Mouse (Mus musculus): ENCODE results near the gene Yif1b. TPM values are rescaled to one million over a fixed set of nuclear protein-coding genes. Genes with fewer than 3 reads are reported as not detected.

Yif1b gene
- polyA plus RNA-seq, 1 experiment from 2014 or later, result 133 TPM

- 70% methylated on average over 4 of the region's 4 CpGs for WGBS
- no peak for ATAC-seq (ENCODE audit: borderline replicate concordance, extremely low read depth, low FRiP score, low TSS enrichment)
- H3K4me2 ChIP-seq, result no peak overlapping the region
- H3K27me3 ChIP-seq, result peaks cover 27% of the 10 kb centered on the region
- H3K36me3 ChIP-seq, result no peaks in the 10 kb centered on the region
- no peaks in the 10 kb centered on the region for H3K9me3 ChIP-seq
- peaks cover 21% of the 10 kb centered on the region for H3K4me1 ChIP-seq
- H3K4me3 ChIP-seq, result no peak overlapping the region
- no peak overlapping the region for H3K27ac ChIP-seq
- no peak overlapping the region for H3K9ac ChIP-seq
Measured at GRCm38 (mm10) chr7:29283876-29284275, 45.7 kb downstream of the Yif1b start.

- H3K36me3 ChIP-seq, result no peaks in the 10 kb centered on the region
- no peak overlapping the region for H3K4me3 ChIP-seq
- no peak for ATAC-seq (ENCODE audit: borderline replicate concordance, extremely low read depth, low FRiP score, low TSS enrichment)
- peaks cover 21% of the 10 kb centered on the region for H3K4me1 ChIP-seq
- peaks cover 27% of the 10 kb centered on the region for H3K27me3 ChIP-seq
- H3K27ac ChIP-seq, result no peak overlapping the region
- no peaks in the 10 kb centered on the region for H3K9me3 ChIP-seq
- WGBS, result 88% methylated on average over 6 of the region's 6 CpGs
- no peak overlapping the region for H3K9ac ChIP-seq
- no peak overlapping the region for H3K4me2 ChIP-seq
Measured at GRCm38 (mm10) chr7:29284523-29284922, 46.4 kb downstream of the Yif1b start.

GRCm38 (mm10) chr7:29287481-29287880 is 49.4 kb downstream of the Yif1b start:
- Histone ChIP-seq H3K4me3 (no peak overlapping the region), H3K27me3 (peaks cover 4% of the 10 kb centered on the region), H3K36me3 (no peaks in the 10 kb centered on the region), H3K27ac (no peak overlapping the region), H3K9me3 (no peaks in the 10 kb centered on the region), H3K9ac (no peak overlapping the region), H3K4me2 (no peak overlapping the region), H3K4me1 (peaks cover 27% of the 10 kb centered on the region)
- WGBS, result 80% methylated on average over 7 of the region's 7 CpGs
- ATAC-seq (ENCODE audit: borderline replicate concordance, extremely low read depth, low FRiP score, low TSS enrichment), result no peak

- Histone ChIP-seq H3K9ac (no peak overlapping the region), H3K9me3 (no peaks in the 10 kb centered on the region), H3K36me3 (no peaks in the 10 kb centered on the region), H3K4me3 (no peak overlapping the region), H3K4me1 (peaks cover 30% of the 10 kb centered on the region), H3K27me3 (no peaks in the 10 kb centered on the region), H3K27ac (no peak overlapping the region), H3K4me2 (no peak overlapping the region)
- 44% methylated on average over 2 of the region's 2 CpGs for WGBS
- ATAC-seq (ENCODE audit: borderline replicate concordance, extremely low read depth, low FRiP score, low TSS enrichment), result no peak
Measured at GRCm38 (mm10) chr7:29288079-29288478, 50.0 kb downstream of the Yif1b start.

GRCm38 (mm10) chr7:29288942-29289638 is 51.0 kb downstream of the Yif1b start, which contains the start of gene Ppp1r14a:
TSS of gene Ppp1r14a (plus strand) at chr7:29289308.
- WGBS, result under 1% methylated on average over 59 of the region's 59 CpGs
- H3K9ac ChIP-seq, result peak within 1 kb of the TSS; percentile 64
- H3K4me3 ChIP-seq, result peak within 1 kb of the TSS; percentile 56
- no peaks in the 10 kb centered on the region for H3K36me3 ChIP-seq
- ATAC-seq (ENCODE audit: borderline replicate concordance, extremely low read depth, low FRiP score, low TSS enrichment), result peak; percentile 21
- H3K27me3 ChIP-seq, result no peaks in the 10 kb centered on the region
- peak within 1 kb of the TSS; percentile 86 for H3K4me2 ChIP-seq
- peak within 1 kb of the TSS; percentile 95 for H3K27ac ChIP-seq
- H3K4me1 ChIP-seq, result peaks cover 38% of the 10 kb centered on the region
- H3K9me3 ChIP-seq, result no peaks in the 10 kb centered on the region

GRCm38 (mm10) chr7:29289856-29290255 is 51.7 kb downstream of the Yif1b start:
- peak overlapping the region; percentile 95 for H3K27ac ChIP-seq
- H3K4me2 ChIP-seq, result peak overlapping the region; percentile 86
- H3K4me3 ChIP-seq, result peak overlapping the region; percentile 56
- H3K9ac ChIP-seq, result peak overlapping the region; percentile 64
- peaks cover 38% of the 10 kb centered on the region for H3K4me1 ChIP-seq
- 46% methylated on average over 6 of the region's 6 CpGs for WGBS
- H3K9me3 ChIP-seq, result no peaks in the 10 kb centered on the region
- H3K27me3 ChIP-seq, result no peaks in the 10 kb centered on the region
- peak; percentile 78 for ATAC-seq (ENCODE audit: borderline replicate concordance, extremely low read depth, low FRiP score, low TSS enrichment)
- no peaks in the 10 kb centered on the region for H3K36me3 ChIP-seq

- Histone ChIP-seq H3K4me1 (peaks cover 38% of the 10 kb centered on the region), H3K4me3 (peak overlapping the region; percentile 56)
- WGBS, result 32% methylated on average over 11 of the region's 11 CpGs
Measured at GRCm38 (mm10) chr7:29290691-29291485, 52.8 kb downstream of the Yif1b start.

GRCm38 (mm10) chr7:29291616-29292457 is 53.7 kb downstream of the Yif1b start:
- peak overlapping the region; percentile 47 for H3K9ac ChIP-seq
- no peaks in the 10 kb centered on the region for H3K27me3 ChIP-seq
- 12% methylated on average over 7 of the region's 7 CpGs for WGBS
- H3K4me2 ChIP-seq, result peak overlapping the region; percentile 86
- peak overlapping the region; percentile 56 for H3K4me3 ChIP-seq
- peak overlapping the region; percentile 95 for H3K27ac ChIP-seq
- peaks cover 38% of the 10 kb centered on the region for H3K4me1 ChIP-seq
- H3K36me3 ChIP-seq, result no peaks in the 10 kb centered on the region
- no peak for ATAC-seq (ENCODE audit: borderline replicate concordance, extremely low read depth, low FRiP score, low TSS enrichment)
- H3K9me3 ChIP-seq, result no peaks in the 10 kb centered on the region

More at GRCm38 (mm10) chr7:29290691-29291485, 52.8 kb downstream of the Yif1b start:
- Histone ChIP-seq H3K9me3 (no peaks in the 10 kb centered on the region), H3K9ac (peak overlapping the region; percentile 47), H3K36me3 (no peaks in the 10 kb centered on the region), H3K27ac (peak overlapping the region; percentile 95), H3K4me2 (peak overlapping the region; percentile 86), H3K27me3 (no peaks in the 10 kb centered on the region)
- 0 out of 2 replicates have a peak, but pooled peaks have one; percentile 1 for ATAC-seq (ENCODE audit: borderline replicate concordance, extremely low read depth, low FRiP score, low TSS enrichment)

GRCm38 (mm10) chr7:29292458-29293098 is 54.4 kb downstream of the Yif1b start:
- Histone ChIP-seq H3K9ac (0 out of 2 replicates have a peak overlapping the region, but pooled peaks have one; percentile 8), H3K4me3 (0 out of 2 replicates have a peak overlapping the region, but pooled peaks have one; percentile 6), H3K4me1 (peaks cover 38% of the 10 kb centered on the region), H3K36me3 (no peaks in the 10 kb centered on the region), H3K27me3 (no peaks in the 10 kb centered on the region), H3K27ac (peak overlapping the region; percentile 95), H3K9me3 (no peaks in the 10 kb centered on the region), H3K4me2 (peak overlapping the region; percentile 86)
- no peak for ATAC-seq (ENCODE audit: borderline replicate concordance, extremely low read depth, low FRiP score, low TSS enrichment)
- 18% methylated on average over 8 of the region's 8 CpGs for WGBS

- H3K27me3 ChIP-seq, result no peaks in the 10 kb centered on the region
- H3K36me3 ChIP-seq, result no peaks in the 10 kb centered on the region
- peak; percentile 48 for ATAC-seq (ENCODE audit: borderline replicate concordance, extremely low read depth, low FRiP score, low TSS enrichment)
- 0 out of 2 replicates have a peak overlapping the region, but pooled peaks have one; percentile 1 for H3K4me3 ChIP-seq
- H3K9me3 ChIP-seq, result no peaks in the 10 kb centered on the region
- 32% methylated on average over 19 of the region's 19 CpGs for WGBS
- H3K4me1 ChIP-seq, result peaks cover 37% of the 10 kb centered on the region
- H3K4me2 ChIP-seq, result peak overlapping the region; percentile 86
- peak overlapping the region; percentile 95 for H3K27ac ChIP-seq
- H3K9ac ChIP-seq, result 0 out of 2 replicates have a peak overlapping the region, but pooled peaks have one; percentile 8
Measured at GRCm38 (mm10) chr7:29293131-29294065, 55.3 kb downstream of the Yif1b start.

Data from lung, embryonic 15.5 days (tissue).